Mouse (Mus musculus) small intestine, adult 2 months (tissue): ENCODE results near the gene Rcn3.

ENCODE experiments used
- CTCF ChIP-seq: fragments of 200-500 bp; IDR thresholded peaks from 2 replicates; pipeline ENCODE4 v1.5.1; 2012; ENCODE audit warnings: low read depth, mild to moderate bottlenecking, control low read depth, inconsistent platforms, low read length, moderate library complexity, mixed read lengths; ENCODE audit not compliant: insufficient replicate concordance, insufficient read length; ENCODE audit errors: extremely low read depth
- POLR2A ChIP-seq: fragments of 200-500 bp; IDR thresholded peaks from 2 replicates; pipeline ENCODE4 v1.6.1; 2012; ENCODE audit warnings: low read depth, mild to moderate bottlenecking, control low read depth, inconsistent platforms, low read length, moderate library complexity

DNA sequence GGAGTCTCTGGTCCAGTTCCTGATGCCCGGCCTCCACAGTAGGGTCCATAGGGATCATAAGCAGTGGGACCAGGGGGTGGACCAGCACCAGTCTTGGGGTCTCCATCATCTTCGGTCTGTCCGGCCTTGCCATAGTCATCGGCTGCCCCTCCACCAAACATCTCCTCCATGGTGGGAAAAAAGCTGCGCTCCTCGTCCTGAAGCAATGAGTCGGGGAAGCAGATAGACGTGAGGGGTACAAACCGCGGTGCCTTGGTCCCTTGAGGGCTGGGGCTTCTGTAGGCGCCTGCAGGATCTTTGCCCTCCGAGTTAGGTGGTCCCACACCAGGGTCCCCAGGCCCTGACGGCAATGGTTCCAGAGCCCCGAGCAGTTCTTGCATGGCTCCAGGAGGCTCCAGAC is 44.5 kb downstream of the Rcn3 start:
- TF ChIP-seq CTCF (no peak), POLR2A (no peak)
